ENCODE assay signal across 8 mouse cellular contexts in the genomic region with DNA sequence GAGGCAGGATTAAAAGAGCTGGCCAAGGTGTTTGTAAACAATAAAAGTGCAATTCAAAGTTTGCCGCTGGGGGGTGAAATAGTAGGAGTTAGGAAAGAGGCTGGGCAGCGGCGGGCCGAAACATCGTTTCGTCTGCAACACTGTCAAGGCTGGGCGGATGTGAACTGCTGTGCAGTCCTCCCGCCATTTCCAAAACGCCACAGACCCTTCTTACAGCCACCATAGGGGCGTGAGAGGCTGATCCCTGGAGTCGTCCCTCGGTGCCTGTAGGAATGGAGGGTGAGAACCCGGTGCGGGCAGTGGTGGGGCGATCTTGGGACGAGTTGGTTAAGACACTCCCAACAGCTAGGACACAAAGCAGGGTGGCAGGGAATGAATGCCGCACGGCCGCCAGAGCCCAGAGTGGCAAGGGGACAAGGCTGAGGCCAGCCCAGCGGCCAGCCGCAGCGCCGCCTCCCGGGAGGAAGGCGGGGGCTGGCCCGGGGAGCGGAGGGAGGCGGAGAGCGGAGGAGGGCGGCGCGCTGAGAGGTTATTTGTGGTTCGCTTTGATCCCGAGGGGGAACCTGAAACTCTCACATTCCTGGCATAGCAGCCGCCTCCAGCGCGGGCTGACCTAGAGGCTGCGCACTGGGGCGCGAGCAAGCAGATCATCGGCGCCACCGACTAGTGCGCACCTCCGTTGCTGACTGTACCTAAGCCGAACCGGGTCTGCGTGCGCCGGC. TPM values are rescaled to one million over a fixed set of nuclear protein-coding genes. Genes with fewer than 3 reads are reported as not detected.
DNase-seq lines count a peak whose midpoint lies in the region; ATAC-seq and TF ChIP-seq lines count a peak whose summit lies in the region.

No protein-coding gene starts in this region.

- WGBS in hindbrain, embryonic 12.5 days, result under 1% methylated on average over 48 of the region's 50 CpGs
- under 1% methylated on average over 40 of the region's 50 CpGs for WGBS in lung, postnatal 0 days

- DNase-seq in Patski (ENCODE audit: low read depth, low spot score), result no peak
- peak; percentile 88 for DNase-seq in cerebellum, adult 9-11 months
- peak; percentile 65 to 66 for DNase-seq in frontal cortex, postnatal 14 days (ENCODE audit: low spot score in 2 of 2)
- peak; percentile 75 to 82 for DNase-seq in layer of hippocampus, postnatal 14 days (ENCODE audit: low spot score in 2 of 2)
- DNase-seq in lung, postnatal 0 days (ENCODE audit: low spot score), result peak; percentile 98
- peak; percentile 91 for DNase-seq in ovary, postnatal 36 days (ENCODE audit: low spot score)
- peak; percentile 87 for DNase-seq in urinary bladder, adult 2 months (ENCODE audit: low spot score)

- peak overlapping the region; percentile 82 for H3K4me2 ChIP-seq in hindbrain, embryonic 12.5 days (replicated peaks)
- peak overlapping the region; percentile 72 for H3K4me2 ChIP-seq in lung, postnatal 0 days (replicated peaks; ENCODE audit: low read depth, low read length)

- H3K36me3 ChIP-seq in hindbrain, embryonic 12.5 days, result peaks cover 20% of the 10 kb centered on the region
- peaks cover 16% of the 10 kb centered on the region; the same call in 1 of the 2 replicates for H3K36me3 ChIP-seq in lung, postnatal 0 days (ENCODE audit: insufficient read depth, low read length)

- in situ Hi-C loops in Patski (cut with MboI; ENCODE audit: low pct_unique_long_range_greater_than_20kb), result no loop called here

- peak overlapping the region; percentile 98 for H3K27ac ChIP-seq in hindbrain, embryonic 12.5 days
- peak overlapping the region; percentile 100 for H3K27ac ChIP-seq in lung, postnatal 0 days (ENCODE audit: low read length)

- H3K4me3 ChIP-seq in hindbrain, embryonic 12.5 days, result peak overlapping the region; percentile 80
- H3K4me3 ChIP-seq in lung, postnatal 0 days (ENCODE audit: low read depth, low read length), result peak overlapping the region; percentile 92

- no peaks in the 10 kb centered on the region for H3K27me3 ChIP-seq in Patski
- 0 out of 2 replicates have a peak, but pooled peaks cover 2% of the 10 kb centered on the region for H3K27me3 ChIP-seq in hindbrain, embryonic 12.5 days
- H3K27me3 ChIP-seq in lung, postnatal 0 days (replicated peaks; ENCODE audit: insufficient read depth, low read length), result no peaks in the 10 kb centered on the region

- TF ChIP-seq EP300 in lung, postnatal 0 days (IDR thresholded peaks at IDR 0.05), result peak; percentile 66

- peak overlapping the region; percentile 98 for H3K9ac ChIP-seq in hindbrain, embryonic 12.5 days
- H3K9ac ChIP-seq in lung, postnatal 0 days (replicated peaks; ENCODE audit: low read depth), result peak overlapping the region; percentile 100

- peaks cover 52% of the 10 kb centered on the region for H3K4me1 ChIP-seq in hindbrain, embryonic 12.5 days
- peaks cover 29% of the 10 kb centered on the region for H3K4me1 ChIP-seq in lung, postnatal 0 days (ENCODE audit: insufficient read depth, low read depth, low read length)

- CTCF ChIA-PET in Patski (lab: Charles Lee), result interaction anchor here (0.9 to 2.3 kb wide), 4 partner anchors 62 to 74 kb away, joined by 3 to 7 read pairs (median 3); no protein-coding TSS in a partner anchor

- no peaks in the 10 kb centered on the region for H3K9me3 ChIP-seq in hindbrain, embryonic 12.5 days (replicated peaks)
- H3K9me3 ChIP-seq in lung, postnatal 0 days (ENCODE audit: low read length), result no peaks in the 10 kb centered on the region

- POLR2A ChIA-PET in Patski (lab: Charles Lee), result interaction anchor here (0.6 to 25.8 kb wide), 13 partner anchors 8 to 80 kb away, joined by 3 to 312 read pairs (median 3); no protein-coding TSS in a partner anchor

- TF ChIP-seq CTCF in Patski (IDR thresholded peaks at IDR 0.05), result no peak
- peak; percentile 63 for TF ChIP-seq CTCF in lung, postnatal 0 days (IDR thresholded peaks at IDR 0.05)

- peak; percentile 74 for ATAC-seq in Patski
- peak; percentile 82 for ATAC-seq in hindbrain, embryonic 12.5 days (ENCODE audit: low FRiP score)
- ATAC-seq in lung, postnatal 0 days, result peak; percentile 85

RNA-seq across cellular contexts. Expression of a gene that starts 0.9 kb away (rescaled TPM):
- 306 TPM for polyA plus RNA-seq in Patski (2021)
- polyA plus RNA-seq in hindbrain, embryonic 12.5 days (2016; fragmentation: Nextera tagmentation; extraction: Ambion mirVana), result 109 and 110 TPM in 2 replicates
- total RNA-seq in layer of hippocampus, postnatal 14 days (2021), result 10 to 100 TPM; 23.3 to 25.3 TPM
- polyA plus RNA-seq in lung, postnatal 0 days (2015; fragmentation: Nextera tagmentation; extraction: Ambion mirVana), result 50.3 and 56.3 TPM in 2 replicates
- 51.0 and 52.2 TPM in 2 replicates for polyA plus RNA-seq in urinary bladder, adult 2 months (2012; rRNA removed)
